Mouse (Mus musculus) liver, embryonic 14.5 days (tissue): ENCODE measurements at regions not wholly inside any gene's neighbourhood (a gene's known extent, or its start where the extent isn't known, plus 50 kb on each side); places are given as distances from the start of the nearest gene placed in this dataset.

Experiments
- CTCF ChIP-seq: IDR thresholded peaks from 2 replicates; pipeline ENCODE4 v1.5.1; 2016; ENCODE audit warnings: antibody characterized with exemption, low read depth, control low read depth
- EP300 ChIP-seq: IDR thresholded peaks from 2 replicates; pipeline ENCODE4 v1.6.1; 2016; ENCODE audit warnings: antibody characterized with exemption, low read depth

- no peak for TF ChIP-seq CTCF
- TF ChIP-seq EP300: no peak
Measured at GRCm38 (mm10) chr4:131138891-131139290, 194.7 kb downstream of the Matn1 start.
